In genomic region chr12:105174318-105174717, GRCm38 (mm10) we compare ENCODE assay signal across 8 mouse cellular contexts. TPM values are rescaled to one million over a fixed set of nuclear protein-coding genes. Genes with fewer than 3 reads are reported as not detected.
DNase-seq lines count a peak whose midpoint lies in the region; TF ChIP-seq lines count a peak whose summit lies in the region.
"Not testable (repeated sequence)": the region's sequence is repeated elsewhere in the genome, so short reads cannot be mapped to it uniquely, and the experiment has no call there.

No protein-coding gene starts in this region.

- TF ChIP-seq CTCF in left cerebral cortex, adult 2 months (IDR thresholded peaks at IDR 0.05) = peak; percentile 41

- intact Hi-C loops in gastrocnemius, postnatal 36 days (cut with DNase I) = loop anchor here (10.0 kb wide), 1 partner anchor 120 kb away; no protein-coding TSS in a partner anchor
- intact Hi-C loops in left cerebral cortex, adult 2 months (cut with DNase I) = not testable (repeated sequence)

- not testable (repeated sequence) for H3K4me3 ChIP-seq in left cerebral cortex, adult 2 months

- not testable (repeated sequence) for H3K27ac ChIP-seq in left cerebral cortex, adult 2 months

- peak; percentile 75 to 77 for DNase-seq in adrenal gland, adult 18-20 months (ENCODE audit: low spot score in 2 of 2)
- DNase-seq in cerebellum, postnatal 25 days = peak; percentile 63 to 72
- peak; percentile 26 to 40 for DNase-seq in gastrocnemius, postnatal 36 days
- DNase-seq in kidney, adult 8-10 months = peak; percentile 14 to 76
- DNase-seq in left cerebral cortex, adult 2 months (ENCODE audit: extremely low spot score in 1 of 2, low spot score in 2 of 2) = peak; percentile 37 to 61
- DNase-seq in lung, postnatal 4 days = peak; percentile 42 to 61
- DNase-seq in spleen, adult 12 weeks (ENCODE audit: low spot score) = peak; percentile 20
- peak; percentile 56 for DNase-seq in urinary bladder, postnatal 14 days (ENCODE audit: low spot score)

RNA-seq across cellular contexts. Expression of gene Tcl1b5, which starts 1.8 kb away (rescaled TPM):
- not detected for total RNA-seq in adrenal gland, adult 18-20 months (2021)
- not detected for total RNA-seq in gastrocnemius, postnatal 36 days (2021)
- not detected for total RNA-seq in left cerebral cortex, adult 2 months (2021)

RNA-seq across cellular contexts. Expression of gene Tcl1b1, which starts 14.8 kb away (rescaled TPM):
- total RNA-seq in adrenal gland, adult 18-20 months (2021) = not detected
- total RNA-seq in gastrocnemius, postnatal 36 days (2021) = not detected
- total RNA-seq in left cerebral cortex, adult 2 months (2021) = not detected

RNA-seq across cellular contexts. Expression of gene Tcl1b3, which starts 16.5 kb away (rescaled TPM):
- not detected for total RNA-seq in adrenal gland, adult 18-20 months (2021)
- not detected for total RNA-seq in gastrocnemius, postnatal 36 days (2021)
- total RNA-seq in left cerebral cortex, adult 2 months (2021) = not detected

RNA-seq across cellular contexts. Expression of gene Tcl1b4, which starts 27.4 kb away (rescaled TPM):
- total RNA-seq in adrenal gland, adult 18-20 months (2021) = not detected
- total RNA-seq in gastrocnemius, postnatal 36 days (2021) = not detected
- not detected for total RNA-seq in left cerebral cortex, adult 2 months (2021)

RNA-seq across cellular contexts. Expression of gene Tcl1b2, which starts 28.5 kb away (rescaled TPM):
- total RNA-seq in adrenal gland, adult 18-20 months (2021) = not detected
- not detected for total RNA-seq in gastrocnemius, postnatal 36 days (2021)
- total RNA-seq in left cerebral cortex, adult 2 months (2021) = not detected

Comparison
In these comparisons a context has a peak if more than half of its experiments do, and no peak if none do; other contexts are left out.
1. DNase-seq: peak in every context shown above with its lines; median percentile 76 in adrenal gland, adult 18-20 months; 68 in cerebellum, postnatal 25 days; 56 in urinary bladder, postnatal 14 days; 52 in lung, postnatal 4 days; 49 in left cerebral cortex, adult 2 months; 45 in kidney, adult 8-10 months; 33 in gastrocnemius, postnatal 36 days; 20 in spleen, adult 12 weeks.